Mouse (Mus musculus) lung, postnatal 10 days (tissue): ENCODE measurements at regions not wholly inside any gene's neighbourhood (a gene's known extent, or its start where the extent isn't known, plus 50 kb on each side); places are given as distances from the start of the nearest gene placed in this dataset.

ENCODE experiments used
- DNase-seq: peaks from one replicate; pipeline ENCODE4 v3.0.0; 2021

- DNase-seq, result no peak
These were observed 55.3 kb downstream of the Tril start for GRCm38 (mm10) chr6:53765302-53765701.

- no peak for DNase-seq
These were observed 58.0 kb downstream of the Tril start for GRCm38 (mm10) chr6:53762586-53762985.

GRCm38 (mm10) chr6:53760651-53761058 lies 60.0 kb downstream of the Tril start:
- peak; percentile 21 for DNase-seq

GRCm38 (mm10) chr6:53759686-53760306 lies 60.8 kb downstream of the Tril start:
- no peak for DNase-seq

GRCm38 (mm10) chr6:53754366-53754765 lies 66.3 kb downstream of the Tril start:
- no peak for DNase-seq

GRCm38 (mm10) chr6:53750539-53750938 lies 70.1 kb downstream of the Tril start:
- DNase-seq, result no peak
